Mouse (Mus musculus) erythroblast, embryonic 14.5 days (primary cell): ENCODE measurements around the gene Pomt1. TPM values are rescaled to one million over a fixed set of nuclear protein-coding genes. Genes with fewer than 3 reads are reported as not detected.
A peak's percentile ranks its signal among the peaks of the same experiment; 100 is the strongest.
"Not testable (repeated sequence)": the region's sequence is repeated elsewhere in the genome, so short reads cannot be mapped to it uniquely, and the experiment has no call there.

Experiments
- H3K27me3 ChIP-seq: 2 replicates; pipeline ENCODE4 v1.6.1; 2012; ENCODE audit warnings: inconsistent platforms; ENCODE audit not compliant: control insufficient read depth
- H3K36me3 ChIP-seq: 2 replicates; pipeline ENCODE4 v1.6.1; 2012; ENCODE audit warnings: mild to moderate bottlenecking, inconsistent platforms; ENCODE audit not compliant: control insufficient read depth
- H3K4me1 ChIP-seq: 2 replicates; pipeline ENCODE4 v1.6.1; 2012; ENCODE audit warnings: inconsistent platforms; ENCODE audit not compliant: control insufficient read depth
- H3K4me3 ChIP-seq: replicated peaks from 2 replicates; pipeline ENCODE3; 2012; ENCODE audit warnings: moderate library complexity, mild to moderate bottlenecking, inconsistent platforms
- H3K9me3 ChIP-seq: 2 replicates; pipeline ENCODE4 v1.6.1; 2012; ENCODE audit warnings: low read length, inconsistent platforms, mixed read lengths; ENCODE audit not compliant: control insufficient read depth
- GATA1 ChIP-seq: IDR thresholded peaks from 2 replicates; pipeline ENCODE4 v1.6.1; 2012; ENCODE audit warnings: low read length, inconsistent platforms, mixed read lengths
- TAL1 ChIP-seq: IDR thresholded peaks from 3 replicates; pipeline ENCODE4 v1.6.1; 2012; ENCODE audit warnings: low read length, inconsistent platforms, mixed read lengths
- polyA plus RNA-seq: library from polyadenylated mRNA; stranded (reverse); fragments of >175 nt; gene quantifications from 2 replicates; pipeline ENCODE4 v1.2.3, GENCODE M21; 2012

Pomt1 gene
- polyA plus RNA-seq, 1 experiment: 0.79 TPM

GRCm38 (mm10) chr2:32288371-32288931 lies 52.1 kb downstream of the Pomt1 start:
- peaks cover 30% of the 10 kb centered on the region for H3K4me1 ChIP-seq
- peaks cover 46% of the 10 kb centered on the region for H3K36me3 ChIP-seq
- H3K9me3 ChIP-seq: 0 out of 2 replicates have a peak, but pooled peaks cover 2% of the 10 kb centered on the region
- no peak for TF ChIP-seq GATA1
- TF ChIP-seq TAL1: no peak
- no peaks in the 10 kb centered on the region for H3K27me3 ChIP-seq
- H3K4me3 ChIP-seq: peak overlapping the region; percentile 83

- H3K27me3 ChIP-seq: no peaks in the 10 kb centered on the region
- TF ChIP-seq TAL1 (no peak), GATA1 (no peak)
- peaks cover 30% of the 10 kb centered on the region for H3K4me1 ChIP-seq
- 0 out of 2 replicates have a peak, but pooled peaks cover 2% of the 10 kb centered on the region for H3K9me3 ChIP-seq
- peak overlapping the region; percentile 83 for H3K4me3 ChIP-seq
- H3K36me3 ChIP-seq: peaks cover 44% of the 10 kb centered on the region
Observed at GRCm38 (mm10) chr2:32289578-32289977, 53.2 kb downstream of the Pomt1 start.

- Histone ChIP-seq H3K27me3 (no peaks in the 10 kb centered on the region), H3K36me3 (peaks cover 78% of the 10 kb centered on the region), H3K9me3 (0 out of 2 replicates have a peak, but pooled peaks cover 2% of the 10 kb centered on the region), H3K4me3 (no peak overlapping the region), H3K4me1 (peaks cover 8% of the 10 kb centered on the region)
- TF ChIP-seq GATA1 (no peak), TAL1 (no peak)
Observed at GRCm38 (mm10) chr2:32294348-32294747, 58.0 kb downstream of the Pomt1 start.

GRCm38 (mm10) chr2:32295285-32295684 lies 58.9 kb downstream of the Pomt1 start:
- TF ChIP-seq TAL1 (no peak), GATA1 (no peak)
- H3K27me3 ChIP-seq: no peaks in the 10 kb centered on the region
- no peaks in the 10 kb centered on the region for H3K9me3 ChIP-seq
- H3K36me3 ChIP-seq: peaks cover 87% of the 10 kb centered on the region
- peaks cover 2% of the 10 kb centered on the region for H3K4me1 ChIP-seq
- no peak overlapping the region for H3K4me3 ChIP-seq

GRCm38 (mm10) chr2:32295842-32296241 lies 59.5 kb downstream of the Pomt1 start:
- H3K4me1 ChIP-seq, H3K27me3 ChIP-seq, H3K9me3 ChIP-seq, H3K4me3 ChIP-seq: not testable (repeated sequence)
- peaks cover 89% of the 10 kb centered on the region for H3K36me3 ChIP-seq

- Histone ChIP-seq H3K4me1 (no peaks in the 10 kb centered on the region), H3K36me3 (peaks cover 95% of the 10 kb centered on the region), H3K4me3 (no peak overlapping the region), H3K9me3 (no peaks in the 10 kb centered on the region), H3K27me3 (no peaks in the 10 kb centered on the region)
- no peak for TF ChIP-seq TAL1
- no peak for TF ChIP-seq GATA1
Observed at GRCm38 (mm10) chr2:32299469-32299868, 63.1 kb downstream of the Pomt1 start.

GRCm38 (mm10) chr2:32302952-32303351 lies 66.6 kb downstream of the Pomt1 start:
- Histone ChIP-seq H3K9me3 (no peaks in the 10 kb centered on the region), H3K36me3 (peaks cover 99% of the 10 kb centered on the region), H3K27me3 (no peaks in the 10 kb centered on the region), H3K4me1 (no peaks in the 10 kb centered on the region), H3K4me3 (no peak overlapping the region)
- TF ChIP-seq TAL1 (no peak), GATA1 (no peak)

- Histone ChIP-seq H3K27me3 (no peaks in the 10 kb centered on the region), H3K4me3 (no peak overlapping the region), H3K9me3 (no peaks in the 10 kb centered on the region), H3K36me3 (peaks cover 97% of the 10 kb centered on the region), H3K4me1 (no peaks in the 10 kb centered on the region)
- no peak for TF ChIP-seq GATA1
- TF ChIP-seq TAL1: no peak
Observed at GRCm38 (mm10) chr2:32304145-32304832, 67.9 kb downstream of the Pomt1 start.

Other genes starting within 250 kb of the Pomt1 start
- gene Fam78a, start 151.7 kb upstream of the Pomt1 start, polyA plus RNA-seq: 9.8 and 12.5 TPM in 2 replicates
- gene Plpp7, start 141.1 kb upstream of the Pomt1 start, polyA plus RNA-seq: 0.32 and 0.48 TPM in 2 replicates
- 1.2 TPM in 2 replicates for gene Prrc2b, start 85.5 kb upstream of the Pomt1 start, polyA plus RNA-seq
- gene Uck1, start 23.6 kb downstream of the Pomt1 start, polyA plus RNA-seq: 2.1 and 2.6 TPM in 2 replicates
- 4.1 and 4.4 TPM in 2 replicates for gene Golga2, start 50.8 kb downstream of the Pomt1 start, polyA plus RNA-seq
- 21.0 and 41.0 TPM in 2 replicates for gene Swi5, start 51.5 kb downstream of the Pomt1 start, polyA plus RNA-seq
- 19.4 and 20.0 TPM in 2 replicates for gene Ciz1, start 115.7 kb downstream of the Pomt1 start, polyA plus RNA-seq
- 0.03 TPM in 1 of 2 replicates, not detected in the other for gene Dnm1, start 116.7 kb downstream of the Pomt1 start, polyA plus RNA-seq
- 29.8 and 38.6 TPM in 2 replicates for gene 1110008P14Rik, start 145.3 kb downstream of the Pomt1 start, polyA plus RNA-seq
- 0.19 and 0.32 TPM in 2 replicates for gene Lcn2, start 151.7 kb downstream of the Pomt1 start, polyA plus RNA-seq
- 0.21 and 0.44 TPM in 2 replicates for gene Ptges2, start 159.3 kb downstream of the Pomt1 start, polyA plus RNA-seq
- gene Naif1, start 213.9 kb downstream of the Pomt1 start, polyA plus RNA-seq: 0.26 and 0.29 TPM in 2 replicates
- gene Slc25a25, start 214.9 kb downstream of the Pomt1 start, polyA plus RNA-seq: 1.9 and 2.0 TPM in 2 replicates